Mouse (Mus musculus): ENCODE data around the gene Tmem217.
A peak's percentile ranks its signal among the peaks of the same experiment; 100 is the strongest.

Gene Tmem217

DNA sequence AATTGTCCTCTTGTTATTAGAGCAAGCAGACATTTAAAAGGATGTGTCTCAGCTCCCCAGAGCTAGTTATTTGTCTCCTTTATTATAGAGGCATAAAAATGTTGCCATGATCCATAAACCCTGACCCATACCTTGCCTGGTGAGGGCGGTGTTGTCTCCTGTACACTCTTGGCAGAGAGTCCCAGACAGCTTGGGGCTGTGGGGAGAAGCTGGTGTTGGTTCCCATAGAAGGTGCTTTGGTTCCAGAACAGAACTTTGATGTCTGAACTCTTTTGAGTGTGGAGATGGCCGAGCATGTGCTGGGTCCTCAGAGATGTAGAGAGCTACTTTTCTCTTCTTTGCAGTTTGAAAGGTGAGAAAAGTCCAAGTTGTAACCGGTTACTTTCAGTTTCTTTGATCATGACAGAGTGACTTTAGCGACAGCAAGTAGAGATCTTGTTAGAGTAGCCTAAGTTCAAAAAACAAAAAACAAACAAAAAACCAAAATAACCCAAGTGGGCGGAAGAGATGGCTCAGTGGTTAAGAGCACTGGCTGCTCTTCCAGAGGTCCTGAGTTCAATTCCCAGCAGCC, at the start of gene Tmem217:
Gene Tmem217 (minus strand): TSS at position 224 of the 571 bp plus-strand sequence.
- no peak for DNase-seq (ENCODE audit: low read depth, low spot score)

- DNase-seq (ENCODE audit: low read depth, low spot score): no peak
These were observed 49.2 kb upstream of the Tmem217 start for GRCm38 (mm10) chr17:29601391-29601790.

- no peak for DNase-seq (ENCODE audit: low read depth, low spot score)
These were observed 47.4 kb upstream of the Tmem217 start for GRCm38 (mm10) chr17:29599537-29599936.

- no peak for DNase-seq (ENCODE audit: low read depth, low spot score)
These were observed 46.9 kb upstream of the Tmem217 start for GRCm38 (mm10) chr17:29599051-29599450.

DNA sequence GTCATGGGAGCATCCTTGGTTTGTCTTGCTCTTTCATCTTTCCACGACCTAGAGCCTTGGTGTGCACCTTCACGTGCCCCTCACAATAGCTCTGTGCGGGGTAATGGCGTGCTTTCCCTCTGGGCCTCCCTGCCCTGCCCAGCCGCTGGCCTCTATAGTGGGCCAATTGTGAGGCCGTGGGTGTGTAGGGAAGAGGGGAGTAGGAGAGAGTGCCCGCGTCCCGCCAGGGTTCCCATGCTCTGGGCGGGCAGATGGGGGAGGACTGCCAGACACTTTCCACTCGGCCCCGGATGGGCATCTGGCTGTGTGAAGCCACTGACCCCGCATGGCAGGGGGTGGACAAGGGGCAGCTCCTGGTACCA, 44.6 kb upstream of the Tmem217 start:
- no peak for DNase-seq (ENCODE audit: low read depth, low spot score)

DNA sequence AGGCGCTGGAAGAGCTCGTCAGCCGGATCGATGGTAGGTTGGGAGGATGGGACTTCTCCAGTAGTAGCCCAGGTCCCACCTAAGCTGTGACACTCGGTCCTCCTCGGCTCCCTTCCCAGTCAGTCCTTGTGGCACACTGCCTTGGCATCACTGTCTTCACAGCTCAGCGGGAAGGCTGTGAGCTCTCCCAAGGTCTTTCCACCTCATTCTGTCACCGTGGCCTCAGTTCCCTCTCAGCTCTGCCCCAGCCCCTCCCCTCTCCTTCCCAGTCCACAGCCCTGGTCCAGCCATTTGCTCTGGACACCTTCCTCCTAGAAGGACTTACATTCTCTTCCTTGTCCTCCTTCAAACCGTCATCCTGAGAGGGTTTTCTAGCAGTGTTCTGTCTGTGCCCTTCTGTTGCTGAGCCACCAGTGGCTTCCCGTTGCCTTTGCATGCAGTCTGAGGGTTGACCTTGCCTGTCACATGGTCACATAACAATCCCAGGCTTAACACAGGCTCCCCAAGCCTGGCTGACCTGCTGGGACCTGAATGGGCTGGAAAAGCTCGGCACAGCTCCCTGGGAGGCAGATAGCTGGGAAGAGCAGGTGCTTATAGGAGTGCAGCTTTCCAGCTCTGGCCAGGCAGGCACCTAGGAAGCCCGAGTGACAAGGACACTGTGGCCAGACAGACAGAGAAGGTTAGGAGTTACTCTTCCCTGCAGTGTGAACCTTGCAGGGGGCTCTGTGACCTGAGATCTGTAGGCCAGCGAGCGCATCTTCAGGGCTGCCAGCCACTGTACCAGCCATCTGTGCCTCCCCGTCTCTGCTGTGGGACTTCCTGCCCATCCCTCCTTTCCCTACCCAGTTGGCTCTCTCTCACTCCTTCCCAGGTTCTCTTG, 43.9 kb upstream of the Tmem217 start:
- DNase-seq (ENCODE audit: low read depth, low spot score): no peak

DNA sequence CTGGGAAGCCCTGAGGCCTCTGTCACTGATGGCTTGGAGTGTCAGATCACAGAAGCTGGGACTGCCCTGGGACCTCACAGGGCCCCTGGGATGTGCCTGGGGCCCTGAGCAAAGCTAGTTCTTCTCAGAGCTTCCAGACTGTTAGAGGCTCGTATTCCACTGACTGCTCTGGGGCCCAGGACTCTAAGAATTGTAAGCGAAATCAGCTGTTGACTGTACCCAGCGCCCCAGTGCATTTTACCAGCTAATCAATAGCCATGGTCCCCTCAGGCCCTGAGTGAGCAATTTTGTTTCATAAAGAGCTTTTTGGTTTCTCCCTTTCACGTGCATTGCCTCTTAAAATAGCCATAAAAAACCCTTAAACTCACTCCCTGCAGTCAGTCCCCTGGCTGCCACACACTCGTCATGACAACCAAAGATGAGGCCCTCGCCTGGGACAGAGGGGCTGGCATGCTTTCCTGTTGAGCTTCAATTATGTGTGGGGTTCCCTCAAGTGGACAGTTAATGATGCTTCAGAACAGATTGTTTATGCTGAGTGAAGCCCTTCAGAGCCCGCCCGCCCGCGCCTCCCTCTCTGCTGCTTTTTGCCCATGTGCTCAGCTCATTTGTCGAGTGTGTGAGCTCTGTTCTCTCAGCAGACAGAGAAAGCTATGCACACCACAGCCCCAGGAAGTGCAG, 37.2 kb upstream of the Tmem217 start:
- DNase-seq (ENCODE audit: low read depth, low spot score): peak; percentile 12

- DNase-seq (ENCODE audit: low read depth, low spot score): no peak
These were observed 34.7 kb upstream of the Tmem217 start for GRCm38 (mm10) chr17:29586921-29587320.

- DNase-seq (ENCODE audit: low read depth, low spot score): no peak
These were observed 33.3 kb upstream of the Tmem217 start for GRCm38 (mm10) chr17:29585446-29585845.

DNA sequence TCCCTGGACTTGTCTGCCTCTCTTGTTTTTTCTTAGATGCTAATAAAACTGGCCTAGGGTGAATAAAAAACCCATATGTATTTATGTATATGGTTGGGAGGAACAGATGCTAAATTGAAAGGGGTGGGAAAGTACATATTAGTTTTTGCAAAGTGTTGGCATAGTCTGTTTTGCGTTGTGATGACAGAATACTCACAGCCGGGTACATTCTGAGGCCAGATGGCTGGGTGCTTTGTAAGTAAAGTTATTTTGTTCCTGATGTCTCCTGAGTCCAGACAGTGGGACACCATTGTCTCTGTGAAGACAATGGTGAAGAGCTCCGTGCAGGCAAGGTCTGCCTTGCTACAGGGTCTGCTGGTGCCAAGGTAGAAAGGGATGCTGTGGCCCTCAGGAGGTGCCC, 32.6 kb upstream of the Tmem217 start:
- no peak for DNase-seq (ENCODE audit: low read depth, low spot score)

GRCm38 (mm10) chr17:29584306-29584705, 32.1 kb upstream of the Tmem217 start:
- no peak for DNase-seq (ENCODE audit: low read depth, low spot score)

- no peak for DNase-seq (ENCODE audit: low read depth, low spot score)
These were observed 31.4 kb upstream of the Tmem217 start for GRCm38 (mm10) chr17:29583569-29583968.

- DNase-seq (ENCODE audit: low read depth, low spot score): no peak
These were observed 27.5 kb upstream of the Tmem217 start for GRCm38 (mm10) chr17:29579579-29580126.

- no peak for DNase-seq (ENCODE audit: low read depth, low spot score)
These were observed 17.6 kb upstream of the Tmem217 start for GRCm38 (mm10) chr17:29569831-29570230.

DNA sequence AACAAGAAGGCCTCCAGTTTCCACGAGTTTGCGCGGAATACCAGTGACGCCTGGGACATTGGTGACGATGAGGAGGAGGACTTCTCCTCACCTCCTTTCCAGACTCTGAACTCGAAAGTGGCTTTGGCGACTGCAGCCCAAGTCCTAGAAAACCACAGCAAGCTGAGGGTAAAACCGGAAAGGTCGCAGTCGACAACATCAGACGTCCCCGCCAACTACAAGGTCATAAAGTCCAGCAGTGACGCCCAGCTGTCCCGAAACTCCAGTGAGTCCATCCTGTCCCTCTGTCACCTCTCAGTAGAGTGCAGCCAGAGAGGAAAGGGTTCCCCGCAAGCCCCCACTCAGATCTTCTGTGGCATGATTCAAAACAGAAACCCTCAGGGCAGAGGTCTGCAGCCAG, 16.2 kb upstream of the Tmem217 start:
- no peak for DNase-seq (ENCODE audit: low read depth, low spot score)

GRCm38 (mm10) chr17:29565521-29565920, 13.3 kb upstream of the Tmem217 start:
- no peak for DNase-seq (ENCODE audit: low read depth, low spot score)

DNA sequence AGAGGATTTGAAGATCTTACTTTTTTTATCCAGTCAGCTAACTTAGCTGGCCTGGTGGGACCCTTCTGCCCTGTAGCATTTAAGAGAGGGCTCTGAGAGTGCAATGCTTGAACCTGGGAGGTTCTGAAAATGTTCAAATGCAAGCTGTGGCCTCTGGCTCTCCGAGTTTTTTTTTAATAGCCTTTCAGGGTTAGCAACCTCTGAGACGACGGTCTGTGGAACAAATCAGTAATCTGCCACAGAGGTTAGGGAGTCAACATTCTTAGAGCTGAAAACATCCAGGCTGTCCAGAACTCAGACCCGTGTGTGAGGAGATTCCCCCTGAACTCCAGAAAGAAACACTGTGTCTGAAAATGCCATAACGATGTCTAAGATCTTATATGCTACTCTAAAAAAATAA, 6.3 kb upstream of the Tmem217 start:
- DNase-seq (ENCODE audit: low read depth, low spot score): peak; percentile 5

- DNase-seq (ENCODE audit: low read depth, low spot score): no peak
These were observed 4.7 kb upstream of the Tmem217 start for GRCm38 (mm10) chr17:29556893-29557292.

DNA sequence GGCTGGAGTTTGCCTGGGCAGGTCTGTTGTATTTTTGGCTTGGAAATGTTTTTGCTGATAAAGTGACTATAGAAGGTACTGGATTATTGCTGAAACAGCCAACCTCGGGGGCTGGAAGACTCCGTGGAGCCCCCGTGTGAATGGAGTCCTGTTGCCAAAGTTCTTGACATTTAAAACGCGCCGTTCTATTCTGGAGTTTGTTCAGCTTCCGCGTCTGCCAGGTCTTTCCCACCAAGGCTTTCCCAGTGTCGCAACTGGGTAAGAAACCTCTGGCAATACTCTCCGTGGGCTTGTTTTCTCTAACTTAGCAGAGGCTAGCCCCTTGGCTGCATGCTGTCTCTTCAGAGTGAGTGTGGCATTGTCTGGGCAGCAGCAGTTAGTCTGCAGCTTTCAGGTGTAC, 4.3 kb upstream of the Tmem217 start:
- no peak for DNase-seq (ENCODE audit: low read depth, low spot score)

- no peak for DNase-seq (ENCODE audit: low read depth, low spot score)
These were observed 2.0 kb upstream of the Tmem217 start for GRCm38 (mm10) chr17:29554176-29554575.

DNA sequence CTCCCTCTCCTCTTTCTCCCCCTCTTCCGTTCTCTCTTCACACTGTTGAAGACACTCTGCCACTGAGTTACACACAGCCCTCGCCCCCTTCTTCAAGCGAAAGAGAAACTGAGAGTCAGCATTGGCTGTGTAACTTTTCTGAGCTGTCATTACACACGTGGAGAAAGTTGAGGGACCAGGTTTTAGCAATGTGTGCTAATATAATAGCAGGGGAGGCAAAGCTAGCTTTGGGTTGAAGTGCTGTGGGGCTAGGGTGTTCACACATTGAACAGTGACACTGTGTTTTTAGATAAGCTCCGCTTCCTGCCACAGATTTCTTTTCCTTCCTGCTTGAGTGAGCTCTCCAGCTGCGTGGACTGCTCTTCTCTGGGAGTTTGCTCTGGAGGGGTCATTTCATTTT, 1.2 kb downstream of the Tmem217 start:
- DNase-seq (ENCODE audit: low read depth, low spot score): no peak
